Mouse (Mus musculus) cortical plate, adult 2 months (tissue): ENCODE measurements around the gene Myo5a.

ENCODE experiments used
- CTCF ChIP-seq: fragments of 200-500 bp; IDR thresholded peaks from 2 replicates; pipeline ENCODE4 v1.5.1; 2011; ENCODE audit warnings: mild to moderate bottlenecking, control low read depth, low read length; ENCODE audit not compliant: insufficient read depth; ENCODE audit errors: extremely low read depth
- POLR2A ChIP-seq: fragments of 200-500 bp; IDR thresholded peaks from 2 replicates; pipeline ENCODE4 v1.6.1; 2011; ENCODE audit warnings: mild to moderate bottlenecking, low read length, control low read depth; ENCODE audit not compliant: insufficient read depth; ENCODE audit errors: extremely low read depth

DNA sequence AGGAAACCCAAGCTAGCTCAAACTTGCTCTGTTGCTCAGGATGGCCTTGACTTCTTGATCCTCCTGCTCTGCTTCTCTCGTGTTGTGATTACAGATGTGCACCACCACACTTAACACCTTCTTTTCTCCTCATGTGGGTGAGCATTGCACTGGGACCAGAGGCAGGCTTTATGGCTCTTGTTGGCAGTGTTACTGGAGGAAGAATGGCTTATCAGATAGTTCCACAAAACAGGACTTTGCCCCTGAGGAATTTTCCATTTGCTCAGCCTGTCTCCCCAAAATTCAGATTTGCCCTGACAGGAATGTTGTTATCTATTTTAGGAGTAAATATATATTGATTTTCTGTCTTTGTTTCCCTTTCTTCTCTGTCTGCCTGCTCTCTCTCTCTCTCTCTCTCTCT lies 36.1 kb upstream of the Myo5a start:
- TF ChIP-seq CTCF (no peak), POLR2A (no peak)
